Mouse (Mus musculus): ENCODE results near the gene Hist1h2ae.
A peak's percentile ranks its signal among the peaks of the same experiment; 100 is the strongest.
"Not testable (repeated sequence)": the region's sequence is repeated elsewhere in the genome, so short reads cannot be mapped to it uniquely, and the experiment has no call there.

Gene Hist1h2ae

DNA sequence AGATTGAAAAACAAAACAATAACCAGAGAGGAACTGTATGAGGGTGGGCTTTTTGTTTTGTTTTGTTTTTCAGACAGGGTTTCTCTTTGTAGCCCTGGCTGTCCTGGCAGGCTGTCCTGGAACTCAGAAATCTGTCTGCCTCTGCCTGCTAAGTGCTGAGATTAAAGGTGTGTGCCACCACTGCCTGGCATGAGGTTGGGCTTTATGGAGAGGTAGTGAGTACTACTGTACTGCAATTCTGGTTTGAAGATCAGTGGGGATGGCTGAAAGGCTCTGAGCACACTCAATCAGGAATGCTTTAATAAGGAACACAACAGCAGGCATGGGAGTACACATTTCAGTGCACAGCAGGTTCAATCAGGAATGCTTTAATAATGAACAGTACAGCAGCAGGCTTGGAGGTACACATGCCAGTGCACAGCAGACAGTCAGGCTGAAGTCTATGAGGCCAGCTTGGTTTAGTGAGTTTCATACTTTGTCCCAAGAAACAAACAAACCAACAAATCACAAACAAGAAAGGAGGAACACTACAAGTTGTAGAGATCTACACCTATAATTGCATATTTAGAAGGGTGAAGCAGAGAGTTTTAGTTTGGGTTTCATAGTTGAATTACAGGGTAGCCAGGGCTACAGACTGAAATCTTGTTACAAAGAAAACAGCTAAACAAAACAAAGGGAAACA lies 12.5 kb upstream of the Hist1h2ae start:
- no peak for DNase-seq

DNA sequence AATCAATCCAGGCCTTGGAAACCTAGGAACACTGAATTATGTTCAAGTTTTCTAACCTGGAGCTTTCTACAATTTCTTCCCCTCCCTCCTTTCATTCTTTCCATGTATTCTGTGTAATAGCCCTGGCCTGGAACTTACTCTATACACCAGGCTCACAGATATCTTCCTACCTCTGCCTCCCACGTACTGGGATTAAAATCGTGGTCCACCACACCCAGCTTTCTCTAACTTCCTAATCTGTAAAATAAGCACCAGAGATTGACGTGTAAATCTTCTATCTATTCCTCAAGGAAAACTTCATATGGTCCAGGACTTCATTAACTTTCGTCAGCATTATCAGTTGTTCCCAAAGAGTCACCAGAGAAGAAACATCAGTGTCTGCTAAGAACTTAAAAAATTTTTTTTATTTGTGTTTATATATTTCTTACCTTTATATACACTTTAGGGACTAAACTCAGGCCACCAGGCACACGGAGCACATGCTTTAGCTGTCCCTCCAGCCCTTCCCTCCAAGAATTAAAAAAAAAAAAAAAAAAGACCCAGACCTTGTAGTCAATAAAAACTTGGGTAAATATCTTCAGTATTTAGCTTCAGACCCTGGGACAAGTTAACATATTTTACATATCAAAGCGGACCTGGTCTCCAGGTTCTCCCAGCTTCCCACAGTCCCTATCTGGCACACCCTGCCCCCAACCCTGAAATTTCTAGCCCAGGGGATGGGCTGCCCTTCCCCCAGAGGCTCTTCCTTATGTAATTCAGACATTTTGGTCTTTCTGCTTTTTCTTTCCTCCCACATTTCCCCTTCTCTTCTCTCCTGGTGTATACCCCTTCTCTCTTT lies 11.4 kb upstream of the Hist1h2ae start:
- no peak for DNase-seq

DNA sequence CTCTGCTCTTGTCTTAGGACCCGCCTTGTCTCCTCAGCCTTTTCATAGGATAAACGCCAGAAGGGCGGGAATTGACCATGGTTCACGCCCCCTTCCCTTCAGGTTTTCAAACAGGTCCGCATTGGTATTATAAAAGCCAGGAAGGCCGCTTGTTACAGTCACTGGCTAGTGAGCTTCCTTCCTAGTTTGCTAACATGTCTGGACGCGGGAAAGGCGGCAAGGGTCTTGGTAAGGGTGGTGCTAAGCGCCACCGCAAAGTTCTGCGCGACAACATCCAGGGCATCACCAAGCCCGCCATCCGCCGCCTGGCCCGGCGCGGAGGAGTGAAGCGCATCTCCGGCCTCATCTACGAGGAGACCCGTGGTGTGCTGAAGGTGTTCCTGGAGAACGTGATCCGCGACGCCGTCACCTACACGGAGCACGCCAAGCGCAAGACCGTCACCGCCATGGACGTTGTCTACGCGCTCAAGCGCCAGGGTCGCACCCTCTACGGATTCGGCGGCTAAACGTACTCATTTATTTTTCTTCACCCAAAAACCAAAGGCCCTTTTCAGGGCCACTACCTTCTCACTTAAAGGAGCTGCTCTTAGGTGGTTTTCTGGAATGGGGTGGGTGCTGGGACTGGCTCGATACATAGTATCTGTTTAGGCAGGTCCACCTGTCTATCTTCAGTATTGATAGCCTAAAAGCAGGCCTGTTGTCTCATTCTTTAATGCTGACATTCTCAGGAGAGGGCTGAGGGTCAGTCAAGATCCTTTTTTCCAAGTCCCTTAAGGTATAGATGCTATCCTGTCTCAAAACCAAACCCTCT lies 10.6 kb upstream of the Hist1h2ae start, which contains the start of gene Hist1h4d:
TSS of gene Hist1h4d (plus strand) at position 191 of the 811 bp plus-strand sequence.
- peak; percentile 95 for DNase-seq

DNA sequence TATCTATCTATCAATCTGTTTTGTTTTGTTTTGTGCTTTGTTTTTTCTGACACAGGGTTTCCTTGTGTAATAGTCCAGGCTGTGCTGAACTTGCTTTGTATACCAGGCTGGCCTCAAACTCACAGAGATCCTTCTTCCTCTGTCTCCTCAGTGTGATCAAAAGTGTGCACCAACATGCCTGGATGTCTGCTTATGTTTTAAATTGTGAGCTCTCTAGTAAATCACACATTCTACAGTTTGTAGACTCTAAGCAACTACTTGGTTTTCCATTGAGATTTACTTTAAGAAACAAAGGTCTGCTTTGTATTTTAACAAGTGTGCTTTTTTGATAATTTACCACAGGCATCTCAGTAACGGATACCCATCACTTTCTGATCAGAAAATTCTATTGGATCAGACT lies 6.8 kb upstream of the Hist1h2ae start:
- no peak for DNase-seq

DNA sequence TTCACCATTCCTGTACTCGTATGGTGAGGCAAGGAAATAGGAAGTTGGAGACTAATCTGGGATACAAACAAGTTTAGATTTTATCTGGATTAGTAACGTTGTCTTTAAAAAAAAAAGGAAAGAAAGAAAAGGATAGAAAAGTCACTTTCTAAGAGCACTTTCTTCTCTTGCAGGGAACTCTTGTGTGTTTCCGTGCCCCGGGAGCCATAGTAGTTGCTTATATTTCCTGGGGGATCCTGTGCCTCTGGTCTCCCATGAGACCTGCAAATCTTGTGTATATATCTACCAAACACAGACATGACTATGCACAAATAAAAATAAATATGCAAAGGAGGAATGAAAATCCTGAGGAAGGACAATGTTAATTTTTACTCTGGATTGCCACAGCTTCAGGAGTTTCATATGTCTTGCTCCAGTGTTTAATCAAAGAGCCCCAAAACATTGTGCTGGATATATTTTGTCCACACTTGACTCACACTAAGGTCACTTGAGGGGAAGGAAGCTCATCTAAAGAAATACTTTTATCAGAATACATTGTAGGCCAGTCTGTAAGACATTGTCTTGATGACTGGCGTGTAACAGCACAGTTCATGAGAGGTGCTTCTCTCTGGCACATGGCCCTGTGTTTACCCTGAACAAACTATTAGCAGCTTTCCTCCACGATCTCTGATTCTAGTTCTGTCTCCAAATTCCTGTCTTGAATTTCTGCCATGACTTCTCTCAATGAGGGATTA lies 6.1 kb upstream of the Hist1h2ae start:
- no peak for DNase-seq

DNA sequence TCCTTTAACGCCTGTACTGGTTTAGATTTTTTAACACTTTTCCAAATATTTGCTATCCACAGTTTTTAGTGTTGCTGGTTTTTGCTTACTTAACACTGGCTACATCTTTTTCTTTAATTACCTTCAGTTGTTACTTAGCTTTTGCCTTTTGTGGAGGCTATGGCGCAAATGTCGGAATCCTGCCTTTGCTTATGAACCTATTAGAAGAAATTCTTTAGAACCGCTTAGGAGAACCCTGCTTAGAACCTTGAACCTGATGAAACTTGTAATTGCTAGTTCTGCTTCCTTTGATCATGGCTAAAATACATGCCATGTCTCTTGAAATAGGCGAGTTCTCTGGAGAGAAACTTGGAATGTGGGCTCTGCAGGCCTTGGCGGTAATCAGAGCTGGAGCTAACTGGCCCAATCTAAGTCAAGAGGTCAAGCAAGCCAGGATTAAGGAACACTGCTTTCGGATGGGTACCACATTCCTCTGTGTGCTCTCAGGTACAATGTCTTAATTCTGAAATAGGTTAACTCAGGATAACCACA lies 5.4 kb upstream of the Hist1h2ae start:
- no peak for DNase-seq

DNA sequence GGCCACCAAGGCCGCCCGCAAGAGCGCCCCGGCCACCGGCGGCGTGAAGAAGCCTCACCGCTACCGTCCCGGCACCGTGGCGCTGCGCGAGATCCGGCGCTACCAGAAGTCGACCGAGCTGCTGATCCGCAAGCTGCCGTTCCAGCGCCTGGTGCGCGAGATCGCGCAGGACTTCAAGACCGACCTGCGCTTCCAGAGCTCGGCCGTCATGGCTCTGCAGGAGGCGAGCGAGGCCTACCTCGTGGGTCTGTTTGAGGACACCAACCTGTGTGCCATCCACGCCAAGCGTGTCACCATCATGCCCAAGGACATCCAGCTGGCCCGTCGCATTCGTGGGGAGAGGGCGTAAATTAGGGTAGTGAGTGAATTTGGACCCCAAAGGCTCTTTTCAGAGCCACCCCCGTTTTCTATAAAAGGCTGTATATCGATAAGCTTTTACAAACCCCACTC lies 4.9 kb upstream of the Hist1h2ae start:
- DNase-seq = peak in 1 of 2 experiments; percentile 42

DNA sequence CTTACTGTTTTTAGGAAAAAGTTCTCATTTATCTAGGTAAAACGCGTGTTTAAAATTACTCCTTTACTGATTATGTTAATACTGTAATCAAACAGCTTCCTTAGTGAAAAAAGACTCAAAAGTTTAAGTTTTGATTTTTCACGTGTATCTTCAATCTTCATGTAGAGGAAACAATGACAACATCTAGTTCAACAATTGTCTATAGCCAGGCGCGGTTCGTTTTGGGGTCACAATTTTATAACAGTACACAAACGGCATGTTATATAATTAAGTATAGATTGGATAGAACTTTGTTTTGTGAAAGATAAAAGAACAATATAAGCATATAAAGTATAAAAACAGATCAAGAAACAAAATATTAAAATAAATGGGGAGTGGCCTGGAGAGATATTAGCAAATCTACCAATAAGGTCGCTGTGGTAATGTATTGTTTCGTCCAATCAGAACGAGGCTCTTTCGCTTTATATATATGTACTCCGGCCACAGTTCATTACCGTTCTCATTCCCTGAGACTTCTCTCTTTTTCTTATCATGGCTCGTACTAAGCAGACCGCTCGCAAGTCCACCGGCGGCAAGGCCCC lies 4.3 kb upstream of the Hist1h2ae start, which contains the start of gene Hist1h3d:
TSS of gene Hist1h3d (plus strand) at position 493 of the 581 bp plus-strand sequence.
- DNase-seq = peak in 1 of 2 experiments; percentile 34

DNA sequence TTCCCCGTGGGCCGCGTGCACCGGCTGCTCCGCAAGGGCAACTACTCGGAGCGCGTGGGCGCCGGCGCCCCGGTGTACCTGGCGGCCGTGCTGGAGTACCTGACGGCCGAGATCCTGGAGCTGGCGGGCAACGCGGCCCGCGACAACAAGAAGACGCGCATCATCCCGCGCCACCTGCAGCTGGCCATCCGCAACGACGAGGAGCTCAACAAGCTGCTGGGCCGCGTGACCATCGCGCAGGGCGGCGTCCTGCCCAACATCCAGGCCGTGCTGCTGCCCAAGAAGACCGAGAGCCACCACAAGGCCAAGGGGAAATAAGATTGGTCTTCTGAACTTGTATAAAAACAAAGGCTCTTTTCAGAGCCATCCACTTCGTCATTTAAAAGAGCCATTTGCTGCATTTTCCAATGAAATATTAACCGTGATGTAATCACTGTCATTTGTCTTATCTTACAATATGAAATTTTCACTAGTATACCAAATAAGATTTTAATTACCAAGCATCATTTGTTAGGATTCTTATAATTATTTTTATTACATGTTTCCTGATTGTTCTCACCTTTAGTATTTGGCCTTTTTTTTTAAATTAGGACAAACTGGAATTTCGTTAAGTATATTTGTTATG lies 3.6 kb upstream of the Hist1h2ae start:
- not testable (repeated sequence) for DNase-seq

DNA sequence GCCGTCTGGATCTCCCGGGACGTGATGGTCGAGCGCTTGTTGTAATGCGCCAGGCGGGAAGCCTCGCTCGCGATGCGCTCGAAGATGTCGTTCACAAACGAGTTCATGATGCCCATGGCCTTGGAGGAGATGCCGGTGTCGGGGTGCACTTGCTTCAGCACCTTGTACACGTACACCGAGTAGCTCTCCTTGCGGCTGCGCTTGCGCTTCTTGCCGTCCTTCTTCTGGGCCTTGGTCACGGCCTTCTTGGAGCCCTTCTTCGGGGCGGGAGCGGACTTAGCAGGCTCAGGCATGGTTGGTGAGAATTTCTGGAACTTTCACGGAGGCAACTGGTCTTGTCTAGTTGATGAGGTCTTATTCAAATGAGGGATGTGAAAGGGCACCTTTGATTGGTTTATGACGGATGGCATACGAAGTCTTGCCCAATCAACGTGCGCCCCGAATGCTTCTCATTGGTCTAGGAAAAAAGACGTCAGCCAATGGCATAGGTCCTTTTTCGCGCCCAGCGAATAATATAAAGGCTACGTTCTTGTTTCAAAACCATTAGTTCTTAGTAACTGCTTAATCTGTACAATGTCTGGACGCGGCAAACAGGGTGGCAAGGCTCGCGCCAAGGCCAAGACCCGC lies 3.0 kb upstream of the Hist1h2ae start, which contains the start of the genes Hist1h2bf and Hist1h2ad:
TSS of gene Hist1h2bf (minus strand) at position 299 of the 627 bp plus-strand sequence.
TSS of gene Hist1h2ad (plus strand) at position 484 of the 627 bp plus-strand sequence.
- DNase-seq = peak; percentile 83 to 90

DNA sequence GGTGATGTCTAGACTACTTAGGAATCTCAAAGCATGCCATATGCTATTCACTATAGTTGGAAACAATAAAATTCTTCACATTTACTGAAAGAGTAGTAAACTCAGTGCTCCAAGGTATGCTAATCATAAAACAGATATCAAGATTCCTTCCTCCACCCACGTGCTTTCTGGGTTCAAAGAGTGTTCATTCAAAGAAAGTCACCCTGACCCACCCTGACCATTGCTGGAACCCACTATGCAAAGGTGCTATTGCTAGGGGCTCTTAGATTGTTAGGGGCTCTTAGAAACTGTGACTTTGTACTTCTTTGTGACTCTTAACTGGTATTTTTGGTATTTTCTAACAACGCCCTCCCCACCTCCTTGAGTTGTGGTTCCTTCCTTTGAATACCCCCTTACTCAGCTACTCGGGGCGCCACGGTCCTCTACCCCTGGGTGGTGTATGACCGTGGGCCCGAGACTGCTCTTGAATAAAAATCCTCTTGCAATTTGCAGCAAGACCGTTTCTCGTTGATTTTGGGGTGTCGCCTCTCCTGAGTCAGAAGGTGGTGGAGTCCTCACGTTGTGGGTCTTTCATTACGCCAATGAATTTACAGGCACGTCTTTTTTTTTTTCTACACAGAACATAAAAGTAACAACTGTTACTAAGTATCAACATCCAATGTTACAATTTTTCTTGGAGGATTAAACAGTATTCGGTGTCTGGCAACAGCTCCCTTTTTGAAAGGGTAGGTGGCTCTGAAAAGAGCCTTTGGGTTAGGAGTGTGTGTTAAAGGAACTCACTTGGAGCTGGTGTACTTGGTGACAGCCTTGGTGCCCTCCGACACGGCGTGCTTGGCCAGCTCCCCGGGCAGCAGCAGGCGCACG lies 2.2 kb upstream of the Hist1h2ae start:
- DNase-seq = peak in 1 of 2 experiments; percentile 40

DNA sequence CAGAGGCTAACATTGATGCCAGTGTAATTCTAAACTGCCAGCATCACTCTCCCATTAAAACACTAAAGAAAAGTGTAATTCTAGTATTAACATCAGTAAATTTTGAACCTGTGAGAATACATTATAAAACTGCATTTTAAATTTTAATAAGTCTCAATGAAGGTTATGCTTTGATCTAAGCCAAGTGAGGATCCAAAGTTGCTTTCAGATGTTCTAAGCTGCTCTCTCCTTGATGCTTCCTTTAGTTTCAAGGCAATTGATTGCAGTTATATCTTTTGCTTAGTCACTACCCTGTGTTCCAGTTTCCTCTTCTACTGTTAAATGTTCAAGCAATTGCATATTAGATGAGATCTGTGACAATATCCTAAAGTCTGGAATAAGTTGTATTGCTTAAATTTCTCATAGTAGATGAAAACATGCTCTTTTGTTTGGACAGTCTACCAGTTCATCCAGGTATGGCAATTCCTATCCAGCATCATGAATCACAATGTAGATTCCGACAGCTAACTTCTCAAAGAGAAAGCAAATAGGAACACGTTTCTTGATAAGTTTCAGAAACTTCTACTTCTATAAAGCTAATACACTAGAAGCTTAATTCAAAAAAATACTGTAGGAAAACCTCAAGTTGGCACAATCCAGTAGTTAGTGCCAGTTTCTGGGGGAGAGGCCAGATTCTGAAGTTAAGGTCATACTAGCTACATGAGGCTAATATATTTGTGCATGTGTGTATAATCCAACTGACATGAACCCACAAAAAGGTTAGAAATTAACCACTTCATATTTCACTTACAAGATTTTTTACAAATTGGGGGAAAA lies 1.4 kb upstream of the Hist1h2ae start:
- DNase-seq = no peak

DNA sequence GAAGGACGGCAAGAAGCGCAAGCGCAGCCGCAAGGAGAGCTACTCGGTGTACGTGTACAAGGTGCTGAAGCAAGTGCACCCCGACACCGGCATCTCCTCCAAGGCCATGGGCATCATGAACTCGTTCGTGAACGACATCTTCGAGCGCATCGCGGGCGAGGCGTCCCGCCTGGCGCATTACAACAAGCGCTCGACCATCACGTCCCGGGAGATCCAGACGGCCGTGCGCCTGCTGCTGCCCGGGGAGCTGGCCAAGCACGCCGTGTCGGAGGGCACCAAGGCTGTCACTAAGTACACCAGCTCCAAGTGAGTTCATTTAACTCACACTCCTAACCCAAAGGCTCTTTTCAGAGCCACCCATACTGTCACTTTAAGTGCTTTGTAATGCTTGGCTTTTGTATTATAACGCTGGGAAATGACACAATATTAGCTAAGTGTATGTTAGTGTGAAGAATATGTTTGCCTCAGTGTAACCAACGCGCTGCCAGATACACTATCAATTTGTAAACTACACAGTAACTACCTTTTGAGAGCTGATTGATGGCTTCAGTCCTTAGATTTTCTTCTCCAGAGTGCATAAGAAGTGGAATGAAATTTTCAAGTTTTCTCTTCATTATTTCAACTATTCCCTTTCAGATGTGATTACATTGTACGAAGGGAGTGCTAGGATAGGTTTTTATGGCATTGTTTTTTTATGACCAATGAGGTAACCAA lies 641 bp upstream of the Hist1h2ae start:
- not testable (repeated sequence) for DNase-seq

DNA sequence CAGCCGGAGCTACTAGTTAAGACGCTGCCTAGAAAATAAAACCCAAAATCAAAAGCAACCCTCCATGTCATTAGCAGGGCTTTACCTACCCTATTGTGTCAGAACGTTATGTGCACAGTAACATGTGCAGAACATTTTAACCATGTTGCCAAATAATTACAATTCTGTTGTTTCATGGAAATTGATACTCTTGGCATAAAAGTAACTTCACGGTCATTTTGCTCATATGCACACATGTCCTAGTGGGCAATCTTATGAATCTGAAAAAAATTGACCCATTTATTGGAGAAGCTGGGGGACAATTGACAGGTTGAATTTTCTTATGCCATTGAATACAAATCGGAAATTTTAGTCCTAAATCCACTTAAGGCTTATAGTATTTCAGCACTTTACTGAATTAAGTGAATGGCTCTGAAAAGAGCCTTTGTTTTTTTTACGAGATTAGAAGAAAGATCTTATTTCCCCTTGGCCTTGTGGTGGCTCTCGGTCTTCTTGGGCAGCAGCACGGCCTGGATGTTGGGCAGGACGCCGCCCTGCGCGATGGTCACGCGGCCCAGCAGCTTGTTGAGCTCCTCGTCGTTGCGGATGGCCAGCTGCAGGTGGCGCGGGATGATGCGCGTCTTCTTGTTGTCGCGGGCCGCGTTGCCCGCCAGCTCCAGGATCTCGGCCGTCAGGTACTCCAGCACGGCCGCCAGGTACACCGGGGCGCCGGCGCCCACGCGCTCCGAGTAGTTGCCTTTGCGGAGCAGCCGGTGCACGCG lies 579 bp downstream of the Hist1h2ae start:
- DNase-seq = not testable (repeated sequence)

DNA sequence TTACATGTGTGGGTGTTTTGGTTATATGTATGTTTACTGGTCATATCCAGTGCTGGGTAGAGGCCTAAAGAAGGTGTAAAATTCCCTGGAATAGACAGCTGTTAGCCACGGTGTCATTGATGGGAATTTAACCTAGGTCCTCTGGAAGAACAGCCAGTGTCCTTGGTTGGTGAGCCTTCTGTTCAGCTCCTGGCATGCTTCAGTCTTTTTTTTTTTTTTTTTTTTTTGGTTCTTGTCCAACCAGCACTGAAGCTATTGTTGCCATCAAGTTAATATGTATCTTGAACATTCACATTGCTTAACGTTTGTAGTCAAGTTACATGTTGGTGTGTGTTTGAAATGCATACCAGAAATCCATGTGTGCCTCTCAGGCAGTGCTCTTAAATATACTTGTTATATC lies 6.5 kb downstream of the Hist1h2ae start:
- DNase-seq = no peak

DNA sequence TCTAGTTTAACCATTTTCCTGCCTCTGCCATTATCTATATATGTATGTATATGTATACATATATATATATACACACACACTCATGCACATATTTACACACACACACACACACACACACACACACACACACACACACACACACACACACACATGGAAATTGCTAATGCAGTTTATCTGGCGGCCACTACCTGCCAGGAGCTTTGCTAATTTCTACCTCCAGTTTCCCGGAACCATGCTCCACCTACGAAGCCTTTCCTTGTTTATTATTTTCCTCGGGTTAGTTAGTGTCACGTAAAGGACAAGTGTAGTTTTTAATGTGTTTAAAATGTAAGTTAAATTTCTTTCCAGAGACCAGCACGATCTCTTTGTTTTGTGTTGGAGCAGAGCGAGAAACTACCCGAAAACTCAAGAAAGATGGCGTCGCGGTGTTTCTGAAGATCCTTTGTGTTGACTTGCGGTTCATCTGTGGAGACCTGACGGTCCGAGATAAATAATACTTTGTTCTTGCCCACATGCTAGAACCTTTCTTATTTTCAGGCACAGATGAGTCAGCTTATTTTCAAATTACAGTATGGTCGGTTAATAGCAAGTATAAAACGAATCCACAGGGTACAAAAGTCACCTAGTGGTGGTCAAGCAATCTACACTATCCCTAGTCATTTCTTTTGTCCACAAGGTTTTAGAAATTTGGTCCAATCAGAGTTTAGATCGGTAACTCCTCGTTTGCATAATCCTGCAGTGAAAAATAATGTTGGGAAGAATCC lies 8.1 kb downstream of the Hist1h2ae start:
- DNase-seq = no peak
